Mouse (Mus musculus) natural killer cell, adult 2 months (primary cell): Measurements from ENCODE around the gene Rbck1.
"Not testable (repeated sequence)": the region's sequence is repeated elsewhere in the genome, so short reads cannot be mapped to it uniquely, and the experiment has no call there.

Experiments
- DNase-seq, 2 experiments: peaks; one replicate each; pipeline ENCODE4 v3.0.0; 2022; ENCODE audit warnings: low spot score in 2 of 2

The Rbck1 gene

DNA sequence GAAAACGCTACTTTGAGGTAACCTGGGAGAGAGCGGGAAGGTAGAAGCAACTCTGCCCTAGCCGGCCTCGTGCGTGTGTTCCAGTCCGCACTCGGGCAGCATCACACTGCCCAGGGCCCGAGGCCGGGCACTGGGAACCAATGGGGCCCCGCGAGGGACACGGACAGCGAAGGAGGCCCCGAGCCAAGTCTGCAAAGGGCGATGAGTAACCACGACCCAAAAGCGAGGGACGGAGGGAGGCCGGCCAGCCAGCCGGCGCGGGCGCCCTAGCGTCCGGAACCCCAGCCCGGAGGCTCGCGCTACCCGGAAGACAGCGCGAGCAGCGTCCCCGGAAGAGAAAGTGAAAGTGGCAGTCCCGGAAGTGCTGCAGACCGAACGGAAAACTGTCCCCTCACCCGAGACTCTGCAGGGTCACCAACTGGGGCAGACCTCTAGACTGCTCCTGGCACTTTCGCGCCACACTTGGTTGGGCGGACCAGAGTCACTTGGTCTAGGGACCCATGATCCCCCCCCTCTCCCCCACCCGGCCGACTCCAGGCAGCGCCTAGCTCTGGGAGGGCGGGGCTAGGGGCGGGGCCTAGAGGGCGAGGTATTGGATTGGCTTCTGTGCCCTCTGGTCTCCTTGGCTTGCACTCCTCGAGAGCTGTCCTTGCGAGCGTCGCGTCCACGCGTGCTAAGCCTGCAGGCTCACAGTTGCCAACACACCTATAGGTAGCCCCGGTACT is at the start of gene Rbck1:
Rbck1 (minus strand) TSS at position 553 of the 725 bp plus-strand sequence.
- DNase-seq, result peak; percentile 92 to 93

DNA sequence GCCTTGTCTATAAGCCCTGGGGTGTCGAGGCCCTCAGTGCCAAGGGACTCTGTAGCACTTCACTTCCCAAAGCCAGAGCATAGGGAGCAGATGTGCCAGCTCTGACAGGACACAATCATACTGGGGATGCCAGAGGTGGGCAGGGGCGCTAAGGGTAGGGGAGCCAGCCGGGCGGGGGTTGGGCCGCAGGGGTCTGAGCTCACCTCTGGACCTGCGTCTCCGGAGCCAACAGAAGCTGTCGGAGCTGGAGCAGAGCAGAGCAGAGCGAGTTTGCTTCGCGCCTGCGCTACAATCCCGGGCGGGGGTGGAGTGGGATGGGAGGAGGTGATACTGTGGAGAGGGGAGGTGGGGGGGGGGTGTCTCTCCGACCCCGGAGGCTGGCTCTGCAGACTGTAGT is 43.9 kb upstream of the Rbck1 start, which contains the start of gene Nrsn2:
Nrsn2 (minus strand) TSS at position 294 of the 397 bp plus-strand sequence.
- no peak for DNase-seq

DNA sequence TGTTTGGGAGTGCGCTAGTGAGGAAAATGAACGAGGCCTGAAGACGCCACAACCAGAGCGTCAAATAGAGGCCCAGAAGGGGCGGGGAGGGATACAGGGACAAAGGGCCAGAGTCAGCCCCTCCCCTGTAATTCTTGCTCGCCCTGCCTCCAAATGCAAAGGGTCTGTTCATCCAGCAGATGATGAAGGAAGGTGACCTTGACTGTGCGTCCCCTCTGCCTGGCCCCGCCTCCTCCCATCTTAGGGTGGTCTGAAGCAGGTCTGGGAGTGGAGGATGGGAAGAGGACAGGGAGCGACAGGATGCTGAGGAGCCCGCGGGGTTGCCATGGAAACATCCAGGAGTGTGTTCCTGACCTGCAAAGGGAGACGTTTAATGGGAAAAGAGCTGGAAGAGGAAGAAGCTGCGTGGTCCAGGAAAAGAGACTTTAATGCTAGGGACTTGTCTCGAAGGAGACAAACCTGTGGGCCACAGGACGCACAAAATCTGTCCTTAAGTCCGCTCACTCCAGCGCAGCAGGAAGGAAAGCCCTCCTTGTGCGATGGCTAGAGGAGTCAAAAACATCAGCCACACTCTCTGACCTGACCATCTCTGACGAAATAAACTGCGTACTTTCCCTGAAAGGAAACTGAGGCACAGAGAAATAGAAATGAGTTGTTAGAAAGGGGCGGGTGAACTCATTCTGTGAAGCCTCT is 43.3 kb upstream of the Rbck1 start:
- DNase-seq, result no peak

DNA sequence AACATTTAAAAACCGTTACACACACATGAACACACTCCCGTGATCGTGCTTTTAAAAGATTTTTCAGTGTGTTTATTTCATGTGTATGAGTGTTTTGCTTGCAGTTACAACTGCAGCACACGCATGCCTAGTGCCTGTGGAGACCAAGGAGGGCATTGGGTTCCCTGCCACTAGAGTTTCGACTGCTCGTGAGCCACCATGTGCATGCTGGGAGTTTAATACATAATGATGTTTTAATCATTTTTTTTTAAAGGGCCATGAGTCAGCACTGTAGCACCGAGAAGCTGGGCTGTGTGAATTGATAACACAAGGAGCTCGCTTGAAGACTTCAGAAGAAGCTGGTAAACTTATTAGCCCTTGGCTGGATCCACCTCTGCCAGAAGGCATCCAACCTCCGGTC is 41.1 kb upstream of the Rbck1 start:
- no peak for DNase-seq

DNA sequence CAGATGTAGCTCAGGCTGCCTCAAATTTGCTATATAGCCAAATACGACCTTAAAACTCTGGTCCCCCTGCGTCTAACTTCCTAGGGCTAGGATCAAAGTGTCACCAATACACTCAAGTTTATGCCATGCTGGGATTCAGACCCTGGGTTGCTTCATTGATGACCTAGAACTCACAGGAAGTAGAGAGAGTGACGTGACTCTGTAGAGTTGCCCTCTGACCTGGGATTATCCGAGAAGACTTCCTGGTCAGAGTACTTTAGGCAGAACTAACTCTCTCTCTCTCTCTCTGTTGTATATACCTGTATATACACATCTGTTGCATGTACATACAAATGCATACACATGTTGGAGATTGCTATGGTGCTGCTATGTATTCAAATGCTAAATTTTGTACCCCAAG is 40.2 kb upstream of the Rbck1 start:
- no peak for DNase-seq

DNA sequence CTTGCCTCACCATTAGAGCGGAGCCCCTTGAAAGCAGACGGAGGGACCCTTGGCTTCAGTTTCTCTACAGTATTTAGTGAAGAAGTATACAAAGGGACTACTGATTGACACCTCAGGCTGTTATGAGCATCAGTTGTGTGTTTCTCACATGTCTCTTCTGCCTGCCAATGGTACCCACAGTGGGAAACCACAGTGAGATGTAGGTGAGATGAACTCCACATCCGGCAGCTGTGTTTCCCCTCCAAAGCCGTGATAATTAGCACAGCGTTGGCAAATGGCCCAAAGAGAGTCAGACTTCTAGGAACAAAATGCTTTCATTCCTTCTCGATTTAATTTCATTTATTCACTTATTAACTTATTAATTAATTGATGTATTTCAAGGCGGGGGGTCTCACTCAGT is 39.7 kb upstream of the Rbck1 start:
- DNase-seq, result peak; percentile 67 to 83

DNA sequence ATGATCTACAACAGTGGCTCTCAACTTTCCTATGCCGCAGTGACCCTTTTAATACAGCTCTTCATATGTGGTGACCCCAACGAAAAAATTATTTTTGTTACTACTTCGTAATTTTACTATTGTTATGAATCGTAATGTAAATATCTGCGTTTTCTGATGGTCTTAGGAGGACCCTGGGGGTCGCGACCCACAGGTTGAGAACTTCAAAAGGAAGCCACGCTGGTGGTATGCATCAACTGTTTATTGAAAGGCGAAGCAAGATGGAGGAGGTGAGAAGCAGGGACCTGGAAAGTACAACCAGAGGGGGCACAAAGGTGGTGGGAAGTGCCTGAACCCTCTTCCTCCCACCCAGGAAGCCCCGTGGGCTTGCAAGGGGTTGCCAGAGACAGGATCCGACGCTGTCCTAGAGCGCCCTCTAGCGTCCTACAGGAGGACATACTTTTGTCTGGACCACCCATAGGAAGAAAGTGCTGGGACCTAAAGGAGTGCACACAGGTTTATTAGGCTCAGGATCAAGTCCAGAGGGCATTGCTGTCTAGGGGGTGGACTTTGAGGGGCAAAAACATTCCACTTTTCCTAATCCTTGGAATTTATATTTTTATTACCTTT is 36.2 kb upstream of the Rbck1 start:
- peak; percentile 50 to 66 for DNase-seq

DNA sequence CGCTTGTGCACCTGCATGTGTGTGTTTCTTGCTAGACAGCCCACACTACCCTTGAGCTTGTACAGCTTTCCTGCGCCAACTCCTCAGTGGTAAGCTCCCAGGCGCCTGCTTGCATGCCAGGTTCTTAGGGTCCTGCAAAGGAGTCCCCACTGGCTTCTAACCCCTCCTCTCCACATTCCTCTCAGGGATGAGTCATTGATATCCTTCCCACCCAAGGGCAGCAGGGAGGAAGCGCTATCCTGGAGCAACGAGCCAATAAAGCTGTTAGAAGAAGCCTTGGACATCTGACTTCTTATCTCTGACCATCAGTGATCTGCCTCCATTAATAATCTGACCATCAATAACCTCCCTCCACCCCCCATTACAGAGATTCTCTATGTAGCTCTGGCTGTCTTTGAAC is 35.5 kb upstream of the Rbck1 start:
- DNase-seq, result no peak

DNA sequence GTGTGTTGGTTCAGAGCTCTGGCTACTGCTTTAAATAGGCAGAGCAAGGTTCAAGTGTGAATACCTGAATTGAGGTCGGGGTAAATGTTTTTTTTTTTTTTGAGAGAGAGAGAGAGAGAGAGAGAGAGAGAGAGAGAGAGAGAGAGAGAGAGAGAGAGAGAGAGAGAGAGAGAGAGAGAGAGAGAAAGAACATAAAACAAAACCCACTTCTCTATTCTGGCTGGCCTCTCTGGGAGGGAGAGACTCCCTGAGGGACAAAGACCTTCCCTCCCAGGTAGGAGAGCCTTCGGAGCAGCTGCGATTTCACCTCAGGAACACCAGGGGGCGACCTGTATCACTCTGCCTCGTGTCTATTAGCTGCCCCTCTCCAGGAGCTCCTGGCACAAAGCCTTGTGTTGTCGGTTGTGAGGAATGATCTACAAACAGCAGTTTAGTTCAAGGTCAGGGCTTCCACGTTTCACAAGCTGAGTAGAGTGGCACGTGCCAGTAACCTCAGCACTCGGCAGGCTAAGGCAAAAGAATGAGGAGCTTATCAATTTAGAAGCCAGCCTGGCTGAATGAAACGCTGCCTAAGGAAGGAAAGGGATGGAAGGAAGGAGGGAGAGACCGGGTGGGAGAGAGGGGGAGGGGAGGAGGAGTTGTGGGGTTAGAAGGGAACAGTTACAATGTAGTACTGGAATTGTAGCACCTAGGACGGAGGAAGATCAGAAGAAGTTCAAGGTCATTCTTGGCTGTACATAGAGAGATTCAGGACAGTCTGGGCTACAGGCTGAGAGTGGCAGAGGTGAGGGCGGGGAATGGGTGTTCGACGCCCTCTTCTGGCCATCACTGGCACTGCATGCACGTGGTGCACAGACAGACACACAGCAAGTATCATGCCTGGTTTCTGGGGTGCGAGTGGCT is 31.0 kb upstream of the Rbck1 start:
- DNase-seq, result peak; percentile 51 to 70

DNA sequence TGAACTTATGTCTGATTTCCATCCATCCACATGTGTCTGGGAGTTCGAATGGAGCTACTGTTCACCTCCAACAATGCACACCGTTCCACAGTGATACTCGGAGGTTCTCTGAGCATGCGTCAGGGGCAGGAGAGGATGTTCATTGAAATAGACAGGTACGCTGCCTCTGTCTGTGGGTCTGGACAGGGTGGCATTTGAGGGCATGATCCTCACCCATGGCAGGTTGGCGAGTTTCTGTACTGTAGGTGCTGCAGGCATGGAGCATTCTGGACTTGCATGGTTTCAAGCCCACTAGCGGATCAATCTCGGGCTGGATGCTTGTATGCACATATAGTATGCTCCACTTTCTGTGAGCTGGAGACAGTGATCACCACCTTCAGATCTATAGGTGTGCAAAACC is 28.7 kb upstream of the Rbck1 start:
- DNase-seq, result no peak

DNA sequence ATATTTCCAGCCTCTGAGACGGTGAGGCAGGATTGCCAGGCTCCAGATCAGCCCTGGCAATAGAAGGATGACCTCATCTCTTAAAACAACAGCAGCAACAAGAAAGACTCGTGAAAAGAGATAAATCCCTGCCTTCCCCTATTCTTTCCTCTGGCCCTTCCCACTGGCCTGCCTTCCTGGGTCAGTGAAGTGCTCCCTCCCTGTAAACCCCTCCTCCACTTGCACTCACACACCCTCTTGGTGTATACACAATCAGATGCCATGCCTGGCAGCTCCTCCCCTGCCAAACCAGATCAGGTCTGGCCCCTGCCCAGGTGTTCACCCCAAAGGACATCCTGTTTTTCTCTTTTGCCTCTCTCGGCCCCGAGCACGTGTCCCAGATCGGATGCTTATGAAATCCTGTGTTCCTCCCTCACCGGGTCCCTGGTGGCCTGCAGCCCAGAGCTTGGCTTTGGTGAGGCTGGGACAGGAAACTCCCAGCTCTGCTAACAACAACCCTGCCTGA is 27.9 kb upstream of the Rbck1 start:
- DNase-seq, result peak; percentile 46 to 55

DNA sequence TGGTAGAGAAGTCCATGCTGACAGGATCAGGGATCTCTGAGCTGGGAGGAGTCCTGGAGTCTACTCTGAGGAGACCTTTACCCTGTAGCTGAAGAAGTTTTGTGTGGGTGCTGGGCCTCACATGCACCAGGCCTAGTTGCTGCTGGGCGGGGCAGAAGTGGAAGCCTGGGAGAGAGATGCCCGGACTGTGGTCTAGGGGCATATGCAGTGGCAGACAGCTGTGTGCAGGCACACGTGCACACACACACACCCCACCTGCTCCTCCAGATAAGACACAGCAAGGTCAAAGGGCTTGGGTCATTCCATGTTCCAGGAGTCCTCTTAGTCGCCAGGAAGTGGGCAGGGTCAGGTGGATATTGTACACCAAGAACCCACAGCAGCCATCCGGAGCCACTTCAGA is 27.2 kb upstream of the Rbck1 start:
- DNase-seq, result no peak

DNA sequence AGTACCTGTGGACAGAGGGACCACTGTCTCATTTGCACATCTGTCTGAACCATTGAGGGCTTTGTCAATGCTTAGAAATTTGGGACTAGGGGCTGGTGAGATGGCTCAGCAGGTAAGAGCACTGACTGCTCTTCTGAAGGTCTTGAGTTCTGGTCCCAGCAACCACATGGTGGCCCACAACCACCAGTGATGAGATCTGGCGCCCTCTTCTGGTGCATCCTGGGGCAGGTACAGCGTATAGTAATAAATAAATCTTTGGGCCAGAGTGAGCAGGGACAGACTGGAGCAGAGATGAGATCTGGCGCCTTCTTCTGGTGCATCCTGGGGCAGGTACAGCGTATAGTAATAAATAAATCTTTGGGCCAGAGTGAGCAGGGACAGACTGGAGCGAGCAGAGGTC is 26.5 kb upstream of the Rbck1 start:
- not testable (repeated sequence) for DNase-seq

DNA sequence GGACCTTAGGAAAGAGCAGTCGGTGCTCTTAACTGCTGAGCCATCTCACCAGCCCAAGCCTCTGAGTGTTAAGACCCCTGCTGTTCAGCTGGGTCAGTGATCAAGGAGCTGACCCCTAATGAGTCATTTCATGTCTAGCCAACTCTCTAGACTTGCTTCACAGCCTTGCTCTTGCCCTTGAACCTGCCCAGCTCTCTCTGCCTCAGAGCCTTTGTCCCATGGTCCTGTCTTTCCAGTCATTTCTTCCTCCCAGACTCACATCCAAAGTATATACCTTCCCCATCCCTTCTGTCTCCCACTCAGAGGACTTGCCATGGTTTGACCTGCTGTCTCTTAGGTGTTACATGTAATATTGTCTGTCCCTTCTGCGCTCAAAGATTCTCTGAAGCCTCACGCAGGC is 24.8 kb upstream of the Rbck1 start:
- DNase-seq, result no peak

DNA sequence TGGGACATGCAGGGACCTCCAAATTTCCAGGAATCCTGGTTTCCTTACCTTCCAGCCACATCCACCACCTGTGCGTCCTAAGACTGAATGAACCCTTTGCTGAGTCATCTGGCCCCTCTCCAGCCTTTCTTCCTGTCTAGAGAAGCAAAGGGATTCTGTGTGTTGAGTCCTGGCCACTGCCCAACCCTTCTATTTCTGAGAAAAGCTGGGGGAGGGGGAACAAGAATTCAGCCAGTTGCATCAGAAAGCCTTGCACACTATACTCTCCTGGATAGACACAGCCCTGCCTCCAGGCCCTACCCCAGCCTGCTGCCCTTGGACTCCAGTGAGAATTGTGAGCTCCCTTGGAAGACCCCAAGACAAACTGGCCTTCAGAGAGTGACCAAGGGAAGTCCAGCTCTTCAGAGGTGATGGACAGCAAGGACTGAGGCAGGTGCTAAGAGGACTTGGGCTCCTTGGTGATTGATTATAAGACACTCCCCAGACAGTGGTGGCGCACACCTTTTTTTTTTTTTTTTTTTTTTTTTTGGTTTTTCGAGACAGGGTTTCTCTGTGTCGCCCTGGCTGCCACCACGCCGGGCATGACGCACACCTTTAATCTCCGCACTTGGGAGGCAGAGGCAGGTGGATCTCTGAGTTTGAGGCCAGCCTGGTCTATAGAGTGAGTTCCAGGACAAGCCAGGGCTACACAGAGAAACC is 17.5 kb upstream of the Rbck1 start:
- no peak for DNase-seq

DNA sequence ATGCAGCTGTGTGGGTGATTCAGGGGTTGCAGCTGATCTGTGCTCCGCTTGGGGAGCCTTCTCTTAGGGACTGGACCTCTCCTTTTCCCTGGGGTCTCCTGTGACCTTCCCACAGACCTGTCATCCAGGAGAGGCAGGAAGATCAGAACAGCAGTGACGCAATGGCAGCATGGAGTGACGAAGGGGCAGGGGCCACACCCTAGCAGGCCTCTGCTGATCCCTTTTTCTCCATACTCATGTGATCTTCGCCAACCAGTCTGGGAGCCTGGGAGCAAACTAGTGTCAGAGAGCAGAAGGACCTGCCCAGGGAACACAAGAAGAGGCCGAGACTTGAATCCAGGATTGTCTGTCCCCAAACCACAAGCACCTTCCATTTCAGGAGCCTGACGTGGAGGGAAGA is 16.8 kb upstream of the Rbck1 start:
- DNase-seq, result no peak

DNA sequence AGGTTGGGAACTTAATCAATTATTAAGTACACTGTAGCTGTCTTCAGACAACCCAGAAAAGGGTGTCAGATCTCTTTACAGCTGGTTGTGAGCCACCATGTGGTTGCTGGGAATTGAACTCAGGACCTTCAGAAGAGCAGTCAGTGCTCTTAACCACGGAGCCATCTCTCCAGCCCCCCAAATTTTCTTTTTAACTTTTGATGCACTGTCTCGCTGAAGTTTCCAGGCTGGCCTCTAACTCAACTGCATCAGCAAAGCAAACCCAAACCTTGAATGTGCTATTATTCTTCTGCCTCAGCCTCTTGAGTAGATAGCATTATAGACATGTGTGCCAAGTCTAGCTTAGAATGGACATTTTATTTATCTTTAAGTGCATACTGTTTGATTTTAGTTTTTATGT is 15.3 kb upstream of the Rbck1 start:
- DNase-seq, result no peak

DNA sequence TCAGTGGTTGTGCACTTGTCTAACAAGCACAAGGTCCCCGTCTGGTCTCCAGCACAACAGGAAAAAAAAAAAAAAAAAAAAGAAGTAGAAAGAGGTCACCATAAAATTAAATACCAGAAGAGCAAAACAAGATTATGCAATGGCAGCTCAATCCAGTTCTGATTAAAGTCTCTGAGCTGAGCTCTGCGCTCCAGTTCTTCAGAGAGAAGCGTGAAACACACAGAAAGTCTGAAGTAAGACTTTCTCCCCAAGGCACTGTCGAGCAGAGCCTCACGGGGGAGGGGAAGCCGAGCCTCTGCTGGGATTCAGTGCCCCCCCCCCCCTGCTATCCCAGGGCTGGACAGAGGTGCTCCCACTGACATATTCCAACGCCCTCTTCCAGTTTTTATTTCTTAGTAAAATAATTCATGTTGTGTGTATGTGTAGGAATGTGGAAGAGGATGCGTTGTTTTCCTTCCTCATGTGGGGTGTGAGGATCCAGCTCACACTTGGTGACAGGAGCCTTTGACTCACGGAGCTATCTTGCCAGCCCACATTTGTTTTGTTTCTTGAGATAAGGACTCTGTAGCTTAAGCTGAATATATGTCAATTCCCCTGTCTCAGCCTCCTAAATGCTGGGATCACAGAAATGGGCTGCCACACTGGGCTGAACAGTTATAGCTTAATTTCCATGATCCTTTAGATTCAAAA is 14.5 kb upstream of the Rbck1 start:
- no peak for DNase-seq

DNA sequence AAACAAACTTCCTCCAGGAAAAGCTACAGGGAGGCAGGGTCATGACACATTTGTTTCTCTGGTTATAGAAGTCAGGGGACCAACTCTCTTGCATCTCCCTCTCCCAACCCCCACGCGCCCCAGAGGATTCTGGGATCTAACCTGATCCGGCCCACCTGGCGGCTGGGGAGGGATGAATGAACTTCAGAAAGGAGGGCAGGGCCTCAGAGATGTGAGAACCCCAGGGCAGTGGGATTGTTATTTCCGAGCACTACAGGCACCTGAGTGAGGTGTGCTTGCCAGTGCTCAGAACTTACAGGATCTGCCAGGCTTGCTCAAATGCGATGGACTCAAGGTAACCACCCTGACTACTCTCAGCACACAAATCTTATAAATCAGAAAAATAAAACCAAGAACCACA is 12.9 kb upstream of the Rbck1 start:
- no peak for DNase-seq

DNA sequence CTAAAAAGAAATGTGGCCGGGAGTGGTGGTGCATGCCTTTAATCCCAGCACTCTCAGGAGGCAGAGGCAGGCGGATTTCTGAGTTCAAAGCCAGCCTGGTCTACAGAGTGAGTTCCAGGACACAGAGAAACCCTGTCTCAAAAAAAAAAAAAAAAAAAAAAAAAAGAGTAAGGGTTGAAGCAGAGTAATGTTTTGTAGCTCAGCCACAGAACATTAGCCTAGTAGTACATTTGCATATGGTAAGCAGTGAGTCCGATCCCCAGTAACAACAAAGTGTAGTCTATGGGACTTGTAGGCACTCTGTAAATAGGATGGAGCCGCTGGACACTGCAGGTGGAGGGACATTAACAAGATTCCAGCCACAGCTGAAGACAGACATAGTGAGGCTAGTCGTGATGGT is 12.5 kb upstream of the Rbck1 start:
- DNase-seq, result no peak

DNA sequence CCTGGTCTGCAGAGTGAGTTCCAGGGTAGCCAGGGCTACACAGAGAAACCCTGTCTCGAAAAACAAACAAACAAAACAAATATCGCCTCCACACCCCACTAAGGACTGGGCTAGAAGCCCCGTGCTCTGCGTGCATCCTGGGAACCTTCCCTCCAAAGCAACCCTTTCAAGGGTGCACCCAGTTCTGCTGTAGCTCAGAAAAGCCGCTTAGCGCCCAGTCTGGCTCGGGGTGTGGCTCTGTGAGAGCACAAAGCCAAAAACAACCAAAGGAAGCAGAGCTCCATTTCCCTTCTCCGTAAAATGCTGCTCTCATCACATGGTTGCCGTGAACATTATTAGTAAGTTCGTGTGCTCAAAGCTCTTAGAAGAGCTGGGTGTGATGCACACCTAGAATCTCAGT is 11.9 kb upstream of the Rbck1 start:
- DNase-seq, result no peak
